Mouse (Mus musculus) midbrain, embryonic 15.5 days (tissue): ENCODE measurements at regions not wholly inside any gene's neighbourhood (a gene's known extent, or its start where the extent isn't known, plus 50 kb on each side); places are given as distances from the start of the nearest gene placed in this dataset.

Experiments used
- ATAC-seq: fragments of 200-750 bp; cut with Nextera tagmentation; replicated peaks from 2 replicates; pipeline ENCODE4 v1.8.0; 2017; ENCODE audit warnings: moderate TSS enrichment
- H3K27ac ChIP-seq: fragments of 300-500 bp; sonication (generic); 2 replicates; pipeline ENCODE4 v1.5.1; 2015; ENCODE audit warnings: mild to moderate bottlenecking, inconsistent platforms
- H3K27me3 ChIP-seq: fragments of 300-500 bp; sonication (generic); replicated peaks from 2 replicates; pipeline ENCODE4 v1.6.1; 2015; ENCODE audit warnings: inconsistent platforms
- H3K36me3 ChIP-seq: fragments of 300-500 bp; sonication (generic); replicated peaks from 2 replicates; pipeline ENCODE4 v1.6.1; 2015; ENCODE audit warnings: inconsistent platforms
- H3K4me1 ChIP-seq: fragments of 300-500 bp; sonication (generic); 2 replicates; pipeline ENCODE4 v1.6.1; 2015; ENCODE audit warnings: inconsistent platforms
- H3K4me2 ChIP-seq: fragments of 300-500 bp; sonication (generic); 2 replicates; pipeline ENCODE4 v1.6.1; 2015; ENCODE audit warnings: inconsistent platforms, mild to moderate bottlenecking, moderate library complexity
- H3K4me3 ChIP-seq: fragments of 300-500 bp; sonication (generic); 2 replicates; pipeline ENCODE4 v1.5.1; 2015; ENCODE audit warnings: mild to moderate bottlenecking, inconsistent platforms
- H3K9ac ChIP-seq: fragments of 300-500 bp; sonication (generic); 2 replicates; pipeline ENCODE4 v1.6.1; 2015; ENCODE audit warnings: mild to moderate bottlenecking, inconsistent platforms
- H3K9me3 ChIP-seq: fragments of 300-500 bp; sonication (generic); 2 replicates; pipeline ENCODE4 v1.6.1; 2016; ENCODE audit warnings: inconsistent platforms
- WGBS: fragments of 180-500 bp; shearing (Covaris S2); methylation state at CpG from one replicate; pipeline ENCODE4 v1.1.7; 2015; ENCODE audit warnings: mixed read lengths; 5-methylcytosine and 5-hydroxymethylcytosine counted together

GRCm38 (mm10) chr3:144058106-144058505 is 146.9 kb downstream of the Lmo4 start:
- H3K4me1 ChIP-seq = no peaks in the 10 kb centered on the region
- ATAC-seq = no peak
- no peaks in the 10 kb centered on the region for H3K27me3 ChIP-seq
- H3K9me3 ChIP-seq = no peaks in the 10 kb centered on the region
- H3K4me2 ChIP-seq = no peak overlapping the region
- 84% methylated on average over 4 of the region's 4 CpGs for WGBS
- no peak overlapping the region for H3K27ac ChIP-seq
- no peak overlapping the region for H3K9ac ChIP-seq
- no peaks in the 10 kb centered on the region for H3K36me3 ChIP-seq
- no peak overlapping the region for H3K4me3 ChIP-seq

GRCm38 (mm10) chr3:144050341-144050740 is 154.7 kb downstream of the Lmo4 start:
- Histone ChIP-seq H3K4me2 (no peak overlapping the region), H3K9me3 (no peaks in the 10 kb centered on the region), H3K4me3 (no peak overlapping the region), H3K27ac (no peak overlapping the region), H3K36me3 (no peaks in the 10 kb centered on the region), H3K4me1 (no peaks in the 10 kb centered on the region), H3K9ac (no peak overlapping the region), H3K27me3 (no peaks in the 10 kb centered on the region)
- no peak for ATAC-seq
- WGBS = 82% methylated on average over 4 of the region's 4 CpGs

- no peaks in the 10 kb centered on the region for H3K27me3 ChIP-seq
- H3K9me3 ChIP-seq = no peaks in the 10 kb centered on the region
- H3K4me1 ChIP-seq = no peaks in the 10 kb centered on the region
- WGBS = 69% methylated on average over 4 of the region's 4 CpGs
- H3K9ac ChIP-seq = no peak overlapping the region
- H3K36me3 ChIP-seq = no peaks in the 10 kb centered on the region
- no peak overlapping the region for H3K4me2 ChIP-seq
- no peak overlapping the region for H3K27ac ChIP-seq
- ATAC-seq = no peak
- H3K4me3 ChIP-seq = no peak overlapping the region
Observed at GRCm38 (mm10) chr3:144049270-144049669, 155.8 kb downstream of the Lmo4 start.

DNA sequence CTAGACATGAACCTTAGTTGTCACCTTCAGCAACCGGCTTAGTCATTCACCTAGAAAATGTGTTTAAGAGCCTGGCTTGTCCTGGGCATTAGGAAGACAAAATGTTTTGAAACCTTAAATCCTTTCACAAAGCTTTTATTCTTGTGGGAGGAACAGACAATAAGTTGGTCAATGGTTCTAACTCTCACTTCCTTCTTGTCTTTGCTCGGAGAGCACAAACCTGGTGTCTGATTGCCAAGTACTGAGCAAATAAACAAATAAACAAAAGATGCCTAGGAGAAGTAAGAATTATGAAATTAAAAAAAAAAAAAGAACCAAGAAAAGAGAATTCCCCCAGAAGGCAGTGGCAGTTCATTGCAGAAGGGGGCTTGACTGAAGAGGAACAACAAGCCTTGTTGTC is 160.7 kb downstream of the Lmo4 start:
- Histone ChIP-seq H3K27me3 (no peaks in the 10 kb centered on the region), H3K4me1 (no peaks in the 10 kb centered on the region), H3K9me3 (no peaks in the 10 kb centered on the region), H3K4me3 (no peak overlapping the region), H3K4me2 (no peak overlapping the region), H3K36me3 (no peaks in the 10 kb centered on the region), H3K9ac (no peak overlapping the region), H3K27ac (no peak overlapping the region)
- 61% methylated on average over 2 of the region's 2 CpGs for WGBS
- no peak for ATAC-seq

GRCm38 (mm10) chr3:144041788-144042187 is 163.2 kb downstream of the Lmo4 start:
- Histone ChIP-seq H3K27ac (no peak overlapping the region), H3K4me3 (no peak overlapping the region), H3K36me3 (no peaks in the 10 kb centered on the region), H3K9me3 (no peaks in the 10 kb centered on the region), H3K9ac (no peak overlapping the region), H3K4me1 (no peaks in the 10 kb centered on the region), H3K27me3 (no peaks in the 10 kb centered on the region), H3K4me2 (no peak overlapping the region)
- WGBS = 89% methylated on average over 5 of the region's 5 CpGs
- ATAC-seq = no peak

- Histone ChIP-seq H3K4me3 (no peak overlapping the region), H3K4me1 (no peaks in the 10 kb centered on the region), H3K36me3 (no peaks in the 10 kb centered on the region), H3K9ac (no peak overlapping the region), H3K27ac (no peak overlapping the region), H3K9me3 (no peaks in the 10 kb centered on the region), H3K4me2 (no peak overlapping the region), H3K27me3 (no peaks in the 10 kb centered on the region)
- ATAC-seq = no peak
- WGBS = 88% methylated on average over 3 of the region's 3 CpGs
Observed at GRCm38 (mm10) chr3:144039498-144039897, 165.5 kb downstream of the Lmo4 start.

DNA sequence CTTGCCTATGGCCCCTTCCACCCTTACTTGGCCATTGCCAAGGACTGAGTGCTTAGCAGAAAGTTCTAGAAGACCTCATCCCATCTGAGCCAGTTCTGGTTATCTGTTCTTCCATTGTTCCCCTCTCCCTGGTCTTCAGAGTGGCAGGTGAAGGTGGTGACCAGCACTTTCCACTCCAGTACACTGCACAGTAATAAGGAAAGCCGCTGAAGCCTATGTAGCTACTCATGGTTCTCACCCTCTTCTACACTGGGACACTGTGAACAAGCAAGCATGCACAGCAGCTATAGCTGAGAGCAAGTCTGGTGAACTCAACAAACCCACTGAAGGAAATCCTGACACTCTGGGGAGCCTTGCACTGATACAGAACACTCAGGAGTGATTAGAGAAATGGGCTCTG is 175.4 kb downstream of the Lmo4 start:
- WGBS = 86% methylated on average over 1 of the region's 1 CpGs
- H3K9me3 ChIP-seq = no peaks in the 10 kb centered on the region
- no peak for ATAC-seq
- no peak overlapping the region for H3K4me3 ChIP-seq
- H3K9ac ChIP-seq = no peak overlapping the region
- H3K4me1 ChIP-seq = no peaks in the 10 kb centered on the region
- H3K27me3 ChIP-seq = no peaks in the 10 kb centered on the region
- H3K27ac ChIP-seq = no peak overlapping the region
- H3K4me2 ChIP-seq = no peak overlapping the region
- H3K36me3 ChIP-seq = no peaks in the 10 kb centered on the region

GRCm38 (mm10) chr3:144029121-144029520 is 175.9 kb downstream of the Lmo4 start:
- no peaks in the 10 kb centered on the region for H3K9me3 ChIP-seq
- no peak overlapping the region for H3K4me3 ChIP-seq
- no peaks in the 10 kb centered on the region for H3K4me1 ChIP-seq
- no peaks in the 10 kb centered on the region for H3K36me3 ChIP-seq
- no peak overlapping the region for H3K27ac ChIP-seq
- no peaks in the 10 kb centered on the region for H3K27me3 ChIP-seq
- H3K4me2 ChIP-seq = no peak overlapping the region
- WGBS = 77% methylated on average over 3 of the region's 3 CpGs
- H3K9ac ChIP-seq = no peak overlapping the region
- ATAC-seq = no peak

DNA sequence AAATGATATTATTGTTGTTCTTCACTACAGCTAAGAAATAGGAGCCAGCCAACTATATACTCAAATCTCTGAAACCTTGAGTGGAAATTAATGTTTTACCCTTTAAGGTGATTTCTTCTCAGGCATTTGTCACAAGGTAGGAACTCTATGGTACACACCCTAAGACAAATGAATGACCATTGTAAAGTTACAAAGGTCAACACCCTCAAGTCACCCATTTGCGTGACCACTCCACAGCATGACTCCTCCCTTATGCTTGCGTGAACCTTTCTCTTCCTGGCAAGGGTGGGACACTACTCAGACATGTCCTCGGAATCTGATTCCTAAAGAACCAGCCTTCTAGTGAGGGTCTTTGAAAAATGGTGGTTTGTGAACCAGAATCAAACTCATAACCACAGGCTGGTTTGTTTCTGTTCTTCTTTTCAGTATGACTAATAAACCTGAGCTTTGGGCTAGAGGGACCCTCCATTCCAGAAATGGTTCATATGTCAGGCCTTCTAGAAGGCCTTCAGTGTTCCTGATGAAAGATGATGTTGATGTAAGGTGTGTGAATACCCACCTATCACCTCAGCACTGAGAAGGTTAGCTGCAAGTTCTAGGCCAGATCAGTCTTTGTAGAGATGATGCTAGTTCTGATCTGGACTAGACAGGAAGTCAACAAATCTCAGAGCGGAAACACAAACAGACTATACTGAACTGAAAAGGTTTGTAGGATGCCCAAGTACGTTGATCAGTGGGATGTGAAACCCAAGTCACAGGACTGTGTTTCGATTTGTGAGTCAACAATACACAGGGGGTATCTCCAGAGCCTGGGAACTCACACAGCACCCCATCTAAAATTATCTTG is 177.7 kb downstream of the Lmo4 start:
- 87% methylated on average over 6 of the region's 6 CpGs for WGBS
- H3K4me1 ChIP-seq = no peaks in the 10 kb centered on the region
- no peak overlapping the region for H3K4me3 ChIP-seq
- H3K4me2 ChIP-seq = no peak overlapping the region
- no peak overlapping the region for H3K27ac ChIP-seq
- no peaks in the 10 kb centered on the region for H3K27me3 ChIP-seq
- no peak for ATAC-seq
- H3K36me3 ChIP-seq = no peaks in the 10 kb centered on the region
- no peaks in the 10 kb centered on the region for H3K9me3 ChIP-seq
- no peak overlapping the region for H3K9ac ChIP-seq

GRCm38 (mm10) chr3:144025451-144026125 is 179.4 kb downstream of the Lmo4 start:
- no peaks in the 10 kb centered on the region for H3K9me3 ChIP-seq
- H3K4me1 ChIP-seq = no peaks in the 10 kb centered on the region
- H3K27me3 ChIP-seq = no peaks in the 10 kb centered on the region
- ATAC-seq = no peak
- no peak overlapping the region for H3K4me2 ChIP-seq
- no peaks in the 10 kb centered on the region for H3K36me3 ChIP-seq
- WGBS = 75% methylated on average over 14 of the region's 14 CpGs
- H3K9ac ChIP-seq = no peak overlapping the region
- H3K27ac ChIP-seq = no peak overlapping the region
- H3K4me3 ChIP-seq = no peak overlapping the region

GRCm38 (mm10) chr3:144024216-144024615 is 180.8 kb downstream of the Lmo4 start:
- no peak overlapping the region for H3K4me2 ChIP-seq
- no peaks in the 10 kb centered on the region for H3K4me1 ChIP-seq
- no peak overlapping the region for H3K9ac ChIP-seq
- no peaks in the 10 kb centered on the region for H3K9me3 ChIP-seq
- 92% methylated on average over 5 of the region's 5 CpGs for WGBS
- no peaks in the 10 kb centered on the region for H3K36me3 ChIP-seq
- H3K4me3 ChIP-seq = no peak overlapping the region
- no peak for ATAC-seq
- no peak overlapping the region for H3K27ac ChIP-seq
- H3K27me3 ChIP-seq = no peaks in the 10 kb centered on the region

- no peak for ATAC-seq
- Histone ChIP-seq H3K4me3 (no peak overlapping the region), H3K27ac (no peak overlapping the region), H3K27me3 (no peaks in the 10 kb centered on the region), H3K9ac (no peak overlapping the region), H3K4me1 (no peaks in the 10 kb centered on the region), H3K4me2 (no peak overlapping the region), H3K36me3 (no peaks in the 10 kb centered on the region), H3K9me3 (no peaks in the 10 kb centered on the region)
- 80% methylated on average over 3 of the region's 3 CpGs for WGBS
Observed at GRCm38 (mm10) chr3:144023058-144023457, 182.0 kb downstream of the Lmo4 start.

- Histone ChIP-seq H3K9me3 (no peaks in the 10 kb centered on the region), H3K36me3 (no peaks in the 10 kb centered on the region), H3K9ac (no peak overlapping the region), H3K4me2 (no peak overlapping the region), H3K27me3 (no peaks in the 10 kb centered on the region), H3K4me3 (no peak overlapping the region), H3K27ac (no peak overlapping the region), H3K4me1 (no peaks in the 10 kb centered on the region)
- ATAC-seq = no peak
- WGBS = 94% methylated on average over 5 of the region's 5 CpGs
Observed at GRCm38 (mm10) chr3:144021969-144022368, 183.1 kb downstream of the Lmo4 start.
